Mouse (Mus musculus): Measurements from ENCODE around the gene 3830403N18Rik. TPM values are rescaled to one million over a fixed set of nuclear protein-coding genes. Genes with fewer than 3 reads are reported as not detected.
"Not testable (repeated sequence)": the region's sequence is repeated elsewhere in the genome, so short reads cannot be mapped to it uniquely, and the experiment has no call there.

The 3830403N18Rik gene
- 0.59 and 0.76 TPM in 2 replicates for polyA plus RNA-seq (2015; fragmentation: Nextera tagmentation; extraction: Ambion mirVana)

DNA sequence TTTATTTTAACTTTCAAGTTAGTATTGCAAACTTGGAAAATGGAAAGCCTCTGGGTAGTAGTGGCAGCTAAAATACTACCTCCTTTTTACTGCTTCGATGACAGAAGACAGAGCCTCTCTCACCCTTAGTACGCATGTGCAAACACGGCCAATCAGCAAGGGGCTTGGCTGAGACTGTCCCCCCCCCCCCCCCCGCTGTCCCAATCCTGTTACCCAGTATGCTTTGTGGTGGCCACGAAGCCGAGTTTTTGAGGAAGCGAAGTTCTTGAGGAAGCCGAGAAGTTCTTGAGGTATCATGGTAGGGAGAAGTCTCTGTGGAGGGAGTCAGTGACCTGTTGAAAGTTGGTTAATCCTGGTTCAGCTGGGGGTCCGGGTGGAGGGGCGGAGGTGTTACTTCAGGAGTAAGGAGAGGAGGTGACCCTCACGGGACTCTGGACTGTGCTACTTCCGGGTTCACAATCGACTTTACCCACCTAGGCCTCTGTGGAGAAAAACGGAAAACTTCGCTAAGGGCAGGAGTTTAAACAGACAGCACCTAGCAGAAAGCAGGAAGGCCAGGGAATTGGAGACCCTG lies at the start of gene 3830403N18Rik:
3830403N18Rik (plus strand) TSS at position 237 of the 574 bp plus-strand sequence.
- H3K27ac ChIP-seq (replicated peaks); H3K4me2 ChIP-seq (replicated peaks); H3K36me3 ChIP-seq; H3K27me3 ChIP-seq; H3K9ac ChIP-seq; ATAC-seq (ENCODE audit: insufficient number of reproducible peaks, low FRiP score, low TSS enrichment, low read depth); H3K4me1 ChIP-seq; H3K4me3 ChIP-seq (replicated peaks); H3K9me3 ChIP-seq (replicated peaks): not testable (repeated sequence)
- 87% methylated on average over 14 of the region's 15 CpGs for WGBS

DNA sequence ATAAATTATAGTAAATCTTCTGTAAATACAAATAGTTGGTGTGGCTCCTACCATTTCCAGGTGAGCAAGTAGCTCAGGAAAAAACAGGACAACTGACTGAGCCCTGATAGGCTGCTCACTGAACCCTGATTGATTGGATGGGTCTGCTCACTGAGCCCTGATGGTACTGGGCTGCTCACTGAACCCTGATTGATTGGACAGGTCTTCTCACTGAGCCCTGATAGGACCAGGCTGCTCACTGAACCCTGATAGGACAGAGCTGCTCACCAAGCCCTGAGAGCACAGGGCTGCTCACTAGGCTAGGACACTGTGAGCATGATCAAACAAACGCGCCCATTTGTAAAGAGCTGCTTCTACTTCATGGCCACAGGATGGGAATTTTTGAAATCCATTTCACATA lies 15.0 kb downstream of the 3830403N18Rik start:
- H3K4me2 ChIP-seq (replicated peaks): no peak overlapping the region
- 99% methylated on average over 2 of the region's 2 CpGs for WGBS
- H3K9me3 ChIP-seq (replicated peaks): no peaks in the 10 kb centered on the region
- no peaks in the 10 kb centered on the region for H3K27me3 ChIP-seq
- no peaks in the 10 kb centered on the region for H3K4me1 ChIP-seq
- H3K36me3 ChIP-seq: no peaks in the 10 kb centered on the region
- no peak for ATAC-seq (ENCODE audit: insufficient number of reproducible peaks, low FRiP score, low TSS enrichment, low read depth)
- no peak overlapping the region for H3K27ac ChIP-seq (replicated peaks)
- no peak overlapping the region for H3K9ac ChIP-seq
- H3K4me3 ChIP-seq (replicated peaks): no peak overlapping the region

DNA sequence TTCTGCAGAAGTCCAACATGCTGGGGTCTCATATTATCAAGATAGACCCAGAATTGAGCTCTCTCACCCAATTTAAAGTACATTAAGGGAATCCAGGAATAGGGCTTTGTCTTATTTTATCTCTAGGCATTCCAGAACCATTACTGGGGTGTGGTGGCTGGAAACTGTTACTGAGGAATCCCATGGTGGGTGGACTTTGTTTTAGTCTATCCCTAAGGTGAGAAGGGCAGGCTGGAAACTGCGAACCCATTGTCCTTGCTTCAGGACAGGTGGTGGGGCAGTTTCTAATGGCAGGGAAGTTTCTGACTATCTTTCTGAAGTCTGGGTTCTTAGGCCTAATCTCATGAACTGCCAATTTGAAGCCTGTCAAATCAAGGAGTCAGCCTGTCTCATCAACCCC lies 50.1 kb downstream of the 3830403N18Rik start:
- H3K9ac ChIP-seq; H3K36me3 ChIP-seq; H3K27ac ChIP-seq (replicated peaks); ATAC-seq (ENCODE audit: insufficient number of reproducible peaks, low FRiP score, low TSS enrichment, low read depth); H3K4me3 ChIP-seq (replicated peaks); H3K4me1 ChIP-seq; H3K27me3 ChIP-seq; H3K9me3 ChIP-seq (replicated peaks); H3K4me2 ChIP-seq (replicated peaks): not testable (repeated sequence)
- no CpG with 5 or more reads among the region's 1 CpGs for WGBS

Other genes with a start within 250 kb of the 3830403N18Rik start
- not detected in 2 replicates for gene Gm773, start 76.3 kb downstream of the 3830403N18Rik start, polyA plus RNA-seq (2015; fragmentation: Nextera tagmentation; extraction: Ambion mirVana)
- gene Zfp449, start 209.8 kb downstream of the 3830403N18Rik start, polyA plus RNA-seq (2015; fragmentation: Nextera tagmentation; extraction: Ambion mirVana): 10.1 and 10.2 TPM in 2 replicates
- 4.6 and 4.8 TPM in 2 replicates for gene Smim10l2a, start 238.0 kb downstream of the 3830403N18Rik start, polyA plus RNA-seq (2015; fragmentation: Nextera tagmentation; extraction: Ambion mirVana)

Measured in embryonic facial prominence, embryonic 15.5 days (tissue).